Mouse (Mus musculus): ENCODE measurements around the gene Tead4. TPM values are rescaled to one million over a fixed set of nuclear protein-coding genes. Genes with fewer than 3 reads are reported as not detected.

Gene Tead4
- polyA plus RNA-seq (2015; fragmentation: Nextera tagmentation; extraction: Ambion mirVana) = 0.95 and 1.2 TPM in 2 replicates

DNA sequence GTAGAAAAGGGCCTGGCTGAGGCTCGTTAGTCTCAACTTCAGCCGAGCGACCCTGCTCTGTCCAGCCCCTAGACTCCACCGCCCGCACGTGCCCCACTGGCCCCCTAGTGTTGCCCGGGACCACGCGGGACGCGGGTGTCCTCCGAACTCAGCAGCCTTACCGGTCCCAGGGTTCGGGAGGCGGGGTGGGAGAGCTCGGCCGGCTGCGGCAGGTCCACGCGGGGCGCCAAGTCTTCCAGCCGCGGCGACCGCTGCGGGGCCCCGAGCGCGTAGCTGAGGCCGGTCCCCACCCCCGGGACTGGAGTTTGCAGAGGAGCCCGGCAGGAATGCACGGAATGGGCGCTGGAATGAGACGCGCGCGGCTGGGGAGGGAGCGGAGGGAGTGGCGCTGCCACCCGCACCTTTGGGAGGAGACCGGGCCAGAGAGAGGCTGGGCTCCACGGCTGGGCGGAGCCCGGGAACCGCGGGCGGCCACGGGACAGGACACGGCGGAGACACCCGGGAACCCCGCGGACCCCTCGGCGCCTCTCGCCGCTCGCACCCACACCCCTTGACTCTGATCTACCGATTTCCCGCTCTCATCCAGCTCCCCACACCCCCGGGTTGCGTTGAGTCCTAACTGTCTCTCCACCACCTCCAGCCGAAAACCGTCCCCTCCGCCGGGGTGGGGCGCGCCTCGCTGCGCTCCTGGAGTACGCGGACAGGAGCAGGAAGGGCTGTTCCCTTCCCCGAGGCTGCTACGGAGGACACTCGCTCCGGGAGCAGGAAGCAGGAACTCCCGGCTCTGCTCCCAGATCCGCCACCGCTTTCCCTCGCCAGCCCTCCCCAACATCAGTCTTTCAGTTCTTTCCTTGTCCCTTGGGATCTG, at the start of gene Tead4:
TSS of gene Tead4 (minus strand) at position 690 of the 868 bp plus-strand sequence.
- peak; percentile 67 for ATAC-seq (ENCODE audit: low read depth)

DNA sequence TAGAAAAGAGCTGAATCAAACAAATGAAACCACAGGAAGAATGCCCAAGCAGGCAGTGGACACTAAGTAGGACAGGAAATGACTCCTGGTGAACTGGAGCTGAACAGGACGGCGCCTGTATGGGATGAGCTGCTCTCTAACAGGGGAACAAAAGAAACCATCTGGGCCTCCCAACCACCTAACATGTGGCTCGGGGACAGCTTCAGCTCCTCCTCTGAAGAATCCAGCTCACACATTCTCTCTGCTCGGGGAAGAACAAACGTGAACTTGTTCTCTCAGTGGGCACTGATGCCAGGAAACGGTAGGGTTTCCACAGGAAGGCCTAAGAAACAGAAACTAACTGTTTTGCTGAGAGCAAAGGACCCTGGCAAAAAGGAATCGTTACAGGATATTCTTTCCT, 49.1 kb upstream of the Tead4 start:
- Histone ChIP-seq H3K4me2 (no peak overlapping the region), H3K36me3 (peaks cover 16% of the 10 kb centered on the region), H3K4me3 (no peak overlapping the region), H3K9ac (no peak overlapping the region), H3K9me3 (no peaks in the 10 kb centered on the region), H3K27me3 (no peaks in the 10 kb centered on the region), H3K27ac (replicated peaks) (peak overlapping the region; percentile 61), H3K4me1 (replicated peaks) (peaks cover 36% of the 10 kb centered on the region)
- 34% methylated on average over 7 of the region's 7 CpGs for WGBS
- ATAC-seq (ENCODE audit: low read depth) = no peak; the same call in 1 of the 2 replicates

More for the DNA sequence above, at the start of gene Tead4:
- WGBS = under 1% methylated on average over 75 of the region's 81 CpGs
- Histone ChIP-seq H3K36me3 (no peaks in the 10 kb centered on the region), H3K9me3 (no peaks in the 10 kb centered on the region), H3K4me1 (replicated peaks) (peaks cover 31% of the 10 kb centered on the region), H3K4me2 (peak within 1 kb of the TSS; percentile 100), H3K27me3 (peaks cover 64% of the 10 kb centered on the region), H3K27ac (replicated peaks) (no peak within 1 kb of the TSS), H3K9ac (peak within 1 kb of the TSS; percentile 62), H3K4me3 (peak within 1 kb of the TSS; percentile 58)

DNA sequence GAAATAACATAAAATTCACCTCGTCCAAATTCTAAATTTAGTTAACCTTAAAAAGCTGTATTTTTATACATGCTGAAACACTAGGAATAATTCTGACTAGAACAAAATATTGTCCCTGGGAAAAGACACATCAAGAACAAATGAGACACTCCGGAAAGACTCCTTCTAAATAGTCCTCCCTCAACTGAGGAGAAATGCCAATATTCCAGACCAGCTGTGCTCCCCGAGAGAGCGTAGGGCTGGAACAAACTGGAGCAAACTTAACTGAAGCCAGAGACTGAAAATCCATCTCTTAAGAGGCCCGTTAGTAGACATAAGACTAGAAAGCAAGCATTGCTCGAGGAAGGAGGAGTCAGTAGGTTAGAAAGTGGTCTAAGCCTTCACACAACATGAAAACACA, 46.2 kb upstream of the Tead4 start:
- Histone ChIP-seq H3K4me3 (no peak overlapping the region), H3K4me2 (no peak overlapping the region), H3K9me3 (no peaks in the 10 kb centered on the region), H3K36me3 (peaks cover 27% of the 10 kb centered on the region), H3K4me1 (replicated peaks) (peaks cover 28% of the 10 kb centered on the region), H3K9ac (no peak overlapping the region), H3K27ac (replicated peaks) (no peak overlapping the region), H3K27me3 (no peaks in the 10 kb centered on the region)
- no peak for ATAC-seq (ENCODE audit: low read depth)
- WGBS = 85% methylated on average over 6 of the region's 6 CpGs

- Histone ChIP-seq H3K27me3 (no peaks in the 10 kb centered on the region), H3K9me3 (no peaks in the 10 kb centered on the region), H3K4me1 (replicated peaks) (peaks cover 28% of the 10 kb centered on the region), H3K9ac (no peak overlapping the region), H3K36me3 (peaks cover 22% of the 10 kb centered on the region), H3K4me3 (no peak overlapping the region), H3K27ac (replicated peaks) (no peak overlapping the region), H3K4me2 (no peak overlapping the region)
- 95% methylated on average over 10 of the region's 10 CpGs for WGBS
- ATAC-seq (ENCODE audit: low read depth) = no peak
These were observed 45.0 kb upstream of the Tead4 start for GRCm38 (mm10) chr6:128345623-128346022.

DNA sequence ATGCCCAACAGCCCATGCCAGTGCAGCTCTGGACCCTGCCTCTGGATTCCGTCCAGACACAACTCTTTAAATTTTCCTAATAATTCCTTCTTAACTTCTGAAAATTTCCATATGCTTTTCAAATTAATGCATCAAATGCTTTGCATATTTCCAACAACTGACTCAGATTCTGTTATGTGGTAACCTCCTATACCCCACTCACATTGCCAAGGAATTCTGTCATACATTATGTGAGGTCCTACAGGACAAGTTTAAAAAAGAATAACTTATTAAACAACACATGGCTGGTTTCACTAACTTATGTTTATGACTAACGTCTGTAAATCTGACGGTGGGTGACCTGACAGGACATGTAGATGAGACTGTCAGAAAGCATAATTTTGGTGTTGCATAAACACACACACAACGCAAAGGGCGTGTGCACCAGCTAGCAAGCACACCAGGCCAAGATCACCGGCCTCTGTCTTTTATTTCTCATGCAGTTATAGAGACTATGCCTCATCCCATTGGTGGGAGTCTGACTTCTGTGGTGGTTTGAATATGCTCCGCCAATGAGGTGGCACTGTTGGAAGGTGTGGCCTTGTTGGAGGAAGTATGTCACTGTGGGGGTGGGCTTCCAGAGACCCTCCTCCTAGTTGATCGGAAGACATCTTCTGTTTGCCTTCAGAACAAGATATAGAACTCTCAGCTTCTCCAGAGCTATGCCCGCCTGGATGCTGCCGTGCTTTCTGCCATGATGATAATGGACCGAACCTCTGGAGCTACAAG, 41.5 kb upstream of the Tead4 start:
- no peak overlapping the region for H3K9ac ChIP-seq
- no peaks in the 10 kb centered on the region for H3K27me3 ChIP-seq
- H3K4me1 ChIP-seq (replicated peaks) = peaks cover 28% of the 10 kb centered on the region
- H3K4me2 ChIP-seq = no peak overlapping the region
- 95% methylated on average over 11 of the region's 11 CpGs for WGBS
- peaks cover 21% of the 10 kb centered on the region for H3K36me3 ChIP-seq
- no peak overlapping the region for H3K4me3 ChIP-seq
- H3K27ac ChIP-seq (replicated peaks) = no peak overlapping the region
- H3K9me3 ChIP-seq = no peaks in the 10 kb centered on the region
- ATAC-seq (ENCODE audit: low read depth) = no peak

GRCm38 (mm10) chr6:128338876-128339275, 38.3 kb upstream of the Tead4 start:
- 0 out of 2 replicates have a peak, but pooled peaks have one; percentile 17 for ATAC-seq (ENCODE audit: low read depth)
- Histone ChIP-seq H3K9ac (no peak overlapping the region), H3K27ac (replicated peaks) (0 out of 2 replicates have a peak overlapping the region, but pooled peaks have one; percentile 24), H3K36me3 (peaks cover 36% of the 10 kb centered on the region), H3K27me3 (no peaks in the 10 kb centered on the region), H3K4me2 (no peak overlapping the region), H3K9me3 (no peaks in the 10 kb centered on the region), H3K4me3 (no peak overlapping the region), H3K4me1 (replicated peaks) (peaks cover 27% of the 10 kb centered on the region)
- WGBS = 43% methylated on average over 5 of the region's 5 CpGs

GRCm38 (mm10) chr6:128337467-128337866, 36.8 kb upstream of the Tead4 start:
- 69% methylated on average over 7 of the region's 7 CpGs for WGBS
- Histone ChIP-seq H3K27ac (replicated peaks) (no peak overlapping the region), H3K9me3 (no peaks in the 10 kb centered on the region), H3K4me2 (no peak overlapping the region), H3K9ac (no peak overlapping the region), H3K4me3 (no peak overlapping the region), H3K4me1 (replicated peaks) (peaks cover 27% of the 10 kb centered on the region), H3K27me3 (no peaks in the 10 kb centered on the region), H3K36me3 (peaks cover 40% of the 10 kb centered on the region)
- ATAC-seq (ENCODE audit: low read depth) = no peak

DNA sequence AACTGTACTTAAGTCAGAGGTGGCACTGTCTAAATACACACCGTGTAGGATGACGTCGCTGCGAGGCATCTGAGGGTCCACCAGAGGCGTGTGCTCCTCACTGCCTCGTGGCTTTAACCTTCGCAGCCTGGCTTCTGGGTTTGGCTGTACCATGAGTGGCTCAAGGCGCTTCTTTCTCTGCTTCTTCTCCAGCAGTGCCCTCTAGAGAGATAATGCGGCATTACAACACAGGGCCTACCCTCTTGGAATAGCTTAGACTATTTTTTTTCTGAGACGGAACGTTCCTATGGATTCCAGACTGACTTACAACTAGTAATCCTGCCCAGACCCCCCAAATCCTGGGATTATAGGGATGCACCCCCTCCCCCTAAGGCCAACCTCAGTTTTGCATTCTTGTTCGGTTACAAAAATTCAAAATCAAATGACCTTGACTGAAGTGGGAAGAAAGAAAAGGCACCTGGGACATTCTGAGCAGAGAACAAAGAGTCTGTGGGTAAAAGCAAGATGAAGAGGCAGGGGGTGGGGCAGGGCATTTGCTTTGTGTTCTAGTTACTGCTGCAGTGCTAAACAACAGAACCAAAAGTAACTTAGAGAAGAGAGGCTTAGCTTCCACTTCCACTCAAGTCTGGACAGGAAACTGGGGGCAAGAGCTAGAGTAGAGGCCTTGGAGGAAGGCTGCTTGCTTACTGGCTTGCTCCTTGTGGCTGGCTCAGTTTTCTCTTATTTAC, 33.9 kb upstream of the Tead4 start:
- peaks cover 11% of the 10 kb centered on the region; the same call in 1 of the 2 replicates for H3K9me3 ChIP-seq
- H3K9ac ChIP-seq = no peak overlapping the region
- peak; percentile 84 for ATAC-seq (ENCODE audit: low read depth)
- H3K27me3 ChIP-seq = no peaks in the 10 kb centered on the region
- 25% methylated on average over 12 of the region's 12 CpGs for WGBS
- H3K4me1 ChIP-seq (replicated peaks) = peaks cover 23% of the 10 kb centered on the region
- peaks cover 57% of the 10 kb centered on the region for H3K36me3 ChIP-seq
- H3K4me3 ChIP-seq = no peak overlapping the region
- no peak overlapping the region for H3K4me2 ChIP-seq
- H3K27ac ChIP-seq (replicated peaks) = no peak overlapping the region

DNA sequence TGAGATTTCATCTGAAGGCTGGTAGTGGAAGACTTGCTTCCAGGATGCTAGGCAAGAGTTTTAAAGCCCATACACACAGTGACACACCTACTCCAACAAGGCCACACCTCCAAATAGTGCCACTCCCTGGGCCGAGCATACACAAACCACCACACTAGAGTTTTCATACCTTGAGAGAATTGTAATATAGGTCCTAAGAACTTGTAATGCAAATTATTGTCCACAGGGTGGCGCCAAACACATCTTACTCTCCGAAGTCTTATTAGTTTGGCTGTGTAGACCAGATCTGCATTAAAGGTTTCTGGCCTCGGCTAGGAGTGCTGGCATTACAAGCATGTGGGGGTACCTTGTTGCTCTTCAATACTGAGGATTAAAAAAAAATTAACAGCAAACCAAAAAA, 17.7 kb upstream of the Tead4 start:
- Histone ChIP-seq H3K9ac (no peak overlapping the region), H3K27ac (replicated peaks) (no peak overlapping the region), H3K9me3 (no peaks in the 10 kb centered on the region), H3K4me2 (no peak overlapping the region), H3K36me3 (peaks cover 25% of the 10 kb centered on the region), H3K4me1 (replicated peaks) (no peaks in the 10 kb centered on the region), H3K4me3 (no peak overlapping the region), H3K27me3 (no peaks in the 10 kb centered on the region)
- WGBS = 16% methylated on average over 4 of the region's 4 CpGs
- no peak for ATAC-seq (ENCODE audit: low read depth)

DNA sequence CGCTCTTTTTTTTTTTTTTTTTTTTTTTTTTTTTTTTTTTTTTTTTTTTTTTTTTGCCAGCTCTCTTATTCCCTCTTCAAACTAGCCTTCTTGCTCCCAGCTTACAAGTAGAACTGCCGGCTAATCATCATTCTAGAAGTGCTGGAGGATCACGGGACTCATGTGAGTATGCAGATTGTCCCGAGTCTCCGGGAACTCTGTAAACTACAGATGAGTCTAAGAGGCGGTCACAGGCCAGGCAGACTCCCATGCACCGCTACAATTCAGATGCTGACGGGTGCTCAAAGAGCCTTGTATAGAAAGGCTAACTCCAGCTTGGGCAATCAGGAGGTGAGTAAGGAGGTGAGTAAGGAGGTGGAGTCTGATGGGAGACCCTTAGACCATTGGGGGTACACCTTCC, 15.0 kb upstream of the Tead4 start:
- no peak overlapping the region for H3K9ac ChIP-seq
- H3K4me3 ChIP-seq = no peak overlapping the region
- no peaks in the 10 kb centered on the region for H3K36me3 ChIP-seq
- H3K27ac ChIP-seq (replicated peaks) = no peak overlapping the region
- 75% methylated on average over 8 of the region's 8 CpGs for WGBS
- H3K4me2 ChIP-seq = no peak overlapping the region
- no peaks in the 10 kb centered on the region for H3K4me1 ChIP-seq (replicated peaks)
- no peak for ATAC-seq (ENCODE audit: low read depth)
- no peaks in the 10 kb centered on the region for H3K9me3 ChIP-seq
- no peaks in the 10 kb centered on the region for H3K27me3 ChIP-seq

- Histone ChIP-seq H3K4me2 (no peak overlapping the region), H3K4me3 (no peak overlapping the region), H3K27ac (replicated peaks) (no peak overlapping the region), H3K9me3 (no peaks in the 10 kb centered on the region), H3K27me3 (no peaks in the 10 kb centered on the region), H3K4me1 (replicated peaks) (no peaks in the 10 kb centered on the region), H3K9ac (no peak overlapping the region), H3K36me3 (no peaks in the 10 kb centered on the region)
- 84% methylated on average over 6 of the region's 6 CpGs for WGBS
- no peak for ATAC-seq (ENCODE audit: low read depth)
These were observed 14.2 kb upstream of the Tead4 start for GRCm38 (mm10) chr6:128314796-128315195.

GRCm38 (mm10) chr6:128308311-128308710, 7.7 kb upstream of the Tead4 start:
- ATAC-seq (ENCODE audit: low read depth) = no peak
- no peak overlapping the region for H3K9ac ChIP-seq
- H3K4me1 ChIP-seq (replicated peaks) = no peaks in the 10 kb centered on the region
- H3K36me3 ChIP-seq = no peaks in the 10 kb centered on the region
- no peak overlapping the region for H3K4me3 ChIP-seq
- WGBS = 29% methylated on average over 4 of the region's 4 CpGs
- no peak overlapping the region for H3K4me2 ChIP-seq
- no peaks in the 10 kb centered on the region for H3K27me3 ChIP-seq
- no peaks in the 10 kb centered on the region for H3K9me3 ChIP-seq
- no peak overlapping the region for H3K27ac ChIP-seq (replicated peaks)
